Mouse (Mus musculus) adrenal gland, postnatal 36 days (tissue): ENCODE data around the gene Zfp423. TPM values are rescaled to one million over a fixed set of nuclear protein-coding genes. Genes with fewer than 3 reads are reported as not detected.

Experiments
- DNase-seq, 2 experiments: peaks; one replicate each; pipeline ENCODE4 v3.0.0; 2021; ENCODE audit warnings: mixed read lengths in 1 of 2
- total RNA-seq, 2 experiments: library from RNA; stranded (reverse); gene quantifications; 2 replicates each; pipeline ENCODE4 v1.2.3; 2021

The Zfp423 gene
- total RNA-seq, 2 experiments from 2014 or later, result 16.5 to 20.8 TPM

- no peak for DNase-seq
These were observed 156.0 kb downstream of the Zfp423 start for GRCm38 (mm10) chr8:87803437-87803836.

DNA sequence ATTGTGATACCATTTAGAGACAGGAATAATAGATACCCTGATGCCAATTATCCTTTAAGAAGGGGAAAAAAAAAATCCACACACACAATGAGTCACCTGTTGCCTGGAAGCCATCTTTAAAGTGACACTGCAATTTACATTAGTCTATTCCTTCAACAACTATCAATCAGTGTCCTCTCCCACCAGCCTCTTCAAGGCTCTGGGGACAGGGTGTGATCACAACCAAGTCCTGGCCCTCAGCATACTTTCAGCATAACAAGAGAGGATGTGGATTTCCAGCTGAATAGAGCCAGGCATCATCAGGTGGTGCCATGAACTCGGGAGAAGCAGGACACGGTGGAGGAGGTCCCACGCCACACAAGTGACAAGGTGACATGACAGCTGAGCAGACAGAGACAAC lies 156.8 kb downstream of the Zfp423 start:
- DNase-seq, result no peak

GRCm38 (mm10) chr8:87800121-87800520 lies 159.3 kb downstream of the Zfp423 start:
- DNase-seq, result no peak

DNA sequence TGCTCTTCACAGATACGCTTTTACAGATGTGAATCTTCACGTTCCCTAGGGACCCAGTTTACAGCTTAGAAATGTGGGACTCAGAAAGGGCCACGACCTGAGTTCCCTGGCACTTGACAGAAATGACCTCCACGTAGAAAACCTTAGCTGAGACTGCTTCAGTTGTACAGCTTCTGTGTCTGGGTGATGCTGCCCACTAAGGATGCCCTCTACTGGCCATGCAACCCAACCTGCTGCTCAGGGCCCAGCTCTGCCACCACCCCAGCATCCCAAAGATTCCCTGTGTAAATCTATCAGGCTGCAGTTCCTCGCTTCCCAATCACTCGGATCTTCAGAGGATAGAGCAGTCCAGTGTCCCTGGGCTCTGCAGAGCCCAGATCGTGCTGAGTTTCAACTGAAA lies 163.2 kb downstream of the Zfp423 start:
- peak; percentile 49 to 58 for DNase-seq

GRCm38 (mm10) chr8:87794639-87795038 lies 164.8 kb downstream of the Zfp423 start:
- no peak for DNase-seq

- peak; percentile 43 to 49 for DNase-seq
These were observed 168.3 kb downstream of the Zfp423 start for GRCm38 (mm10) chr8:87791103-87791502.

DNA sequence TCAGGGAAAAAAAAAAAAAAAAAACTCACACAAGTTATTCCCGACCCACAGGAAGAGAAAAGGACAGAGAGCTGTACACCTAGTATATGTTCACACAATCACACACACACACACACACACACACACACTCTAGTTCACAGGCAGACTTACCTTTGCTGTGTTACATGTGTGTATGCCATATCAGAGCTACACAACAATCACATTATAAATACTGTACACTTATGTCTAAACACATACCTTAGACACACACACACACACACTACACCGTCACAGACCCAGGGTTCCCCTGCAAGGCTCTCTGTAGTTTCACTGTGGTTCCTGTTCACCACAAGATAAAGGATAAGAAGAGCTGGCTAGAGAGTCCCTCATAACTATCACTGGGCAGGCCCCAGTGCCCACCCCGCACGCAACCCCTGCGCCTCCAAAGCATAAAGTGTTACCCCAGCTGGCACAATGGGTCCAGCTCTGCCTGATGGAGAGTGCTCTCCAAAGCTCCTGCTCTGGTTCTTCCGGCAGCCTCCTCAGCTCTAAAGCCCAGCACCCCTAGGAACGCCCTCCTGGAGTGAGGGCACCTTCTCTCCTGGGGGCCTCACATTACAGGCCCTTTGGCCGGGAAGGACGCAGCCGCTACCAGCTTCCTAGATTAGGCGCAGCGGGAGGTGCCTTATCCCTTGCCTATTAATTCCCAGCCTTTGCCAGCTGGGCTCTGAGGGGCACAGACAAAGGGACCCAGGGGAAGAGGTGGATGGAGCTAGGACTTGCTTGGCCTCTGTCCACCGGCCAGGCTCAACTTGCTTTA lies 174.6 kb downstream of the Zfp423 start:
- no peak for DNase-seq

GRCm38 (mm10) chr8:87784227-87784626 lies 175.2 kb downstream of the Zfp423 start:
- DNase-seq, result no peak

GRCm38 (mm10) chr8:87783198-87783597 lies 176.2 kb downstream of the Zfp423 start:
- DNase-seq, result peak; percentile 32 to 33

GRCm38 (mm10) chr8:87777586-87777985 lies 181.8 kb downstream of the Zfp423 start:
- no peak for DNase-seq

DNA sequence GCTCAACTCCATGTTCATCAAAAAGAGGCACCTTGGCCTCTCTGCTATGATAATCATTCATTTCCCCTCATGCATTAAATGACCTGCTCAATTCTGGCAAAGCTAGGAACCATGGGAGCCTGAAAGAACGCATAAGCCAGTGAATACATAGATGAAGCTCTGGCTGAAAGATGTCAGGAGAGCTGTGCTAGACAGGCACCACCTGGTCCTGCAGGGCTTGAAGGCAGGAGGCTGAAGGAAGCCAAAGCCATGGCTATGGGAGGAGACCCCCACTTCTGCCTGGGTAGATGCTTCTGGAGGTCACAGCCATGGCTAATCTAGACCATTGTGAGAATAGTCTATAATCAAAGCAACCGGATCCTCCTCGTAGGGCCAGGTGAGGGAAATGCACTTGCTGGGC lies 183.5 kb downstream of the Zfp423 start:
- no peak for DNase-seq

DNA sequence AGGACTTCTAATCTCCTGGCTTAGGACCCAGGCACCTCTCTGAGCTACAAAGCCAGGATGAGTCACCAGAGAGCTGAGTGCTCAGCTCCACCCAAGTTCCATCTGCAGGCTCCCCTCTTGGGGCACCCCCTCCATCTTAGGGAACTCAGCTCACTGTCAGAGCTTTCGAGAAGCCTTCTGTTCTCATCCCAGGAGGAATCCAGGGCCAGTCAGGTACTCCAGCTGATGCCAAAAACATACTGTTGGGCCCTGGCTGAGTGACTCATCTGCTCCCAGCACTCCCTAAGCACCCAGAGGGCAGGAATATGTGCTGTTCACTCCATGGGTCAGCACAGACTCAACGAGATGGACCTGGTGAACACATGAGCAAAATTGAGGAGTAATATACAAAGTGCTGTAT lies 184.4 kb downstream of the Zfp423 start:
- peak in 1 of 2 experiments; percentile 11 for DNase-seq

DNA sequence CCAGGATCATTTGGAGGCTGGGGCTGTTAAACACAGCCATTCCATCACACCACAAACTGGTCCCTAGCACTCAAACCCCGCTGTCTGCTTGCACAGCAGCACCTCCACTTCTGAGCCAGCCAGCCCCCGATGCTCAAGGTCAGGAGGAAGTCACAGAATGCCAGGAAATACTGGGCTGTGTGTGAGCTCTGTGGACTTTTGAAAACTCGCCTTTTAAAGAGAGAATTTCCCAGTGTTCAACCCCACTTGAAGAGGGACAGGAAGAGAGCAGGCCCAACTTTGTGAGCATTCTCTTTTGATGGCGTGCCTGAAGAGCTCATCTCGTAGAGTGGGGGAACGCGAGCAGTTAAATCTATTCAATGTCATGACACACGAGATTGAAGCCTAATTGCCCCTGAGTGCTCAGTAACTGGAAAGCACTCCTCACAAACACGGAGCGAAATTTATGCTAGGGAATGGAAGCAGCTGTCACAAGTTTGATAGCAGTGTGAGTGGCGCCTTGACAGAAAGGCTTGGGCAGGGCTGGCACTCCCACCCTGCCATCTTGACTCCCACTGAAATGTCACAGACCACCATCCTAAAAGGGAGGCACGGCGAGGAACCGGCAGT lies 186.4 kb downstream of the Zfp423 start:
- DNase-seq, result peak; percentile 27 to 39

DNA sequence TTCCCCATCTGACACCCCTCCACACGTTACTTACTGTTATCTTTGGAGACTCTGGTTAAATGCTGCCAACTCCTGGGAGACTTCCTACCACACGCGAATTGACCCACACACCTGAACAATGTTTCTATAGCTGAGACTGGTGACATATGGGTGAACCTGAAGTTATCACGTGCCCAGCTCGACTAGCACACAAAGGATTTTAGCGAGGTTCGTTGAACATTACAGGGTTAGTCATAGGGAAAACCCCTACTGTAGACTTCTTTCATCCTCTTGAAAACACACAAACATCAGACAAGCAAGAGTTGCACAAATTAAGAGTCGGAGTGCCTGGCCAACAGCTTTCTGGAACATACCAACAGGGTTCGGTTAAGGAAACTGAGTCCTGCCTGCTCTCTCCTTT lies 191.5 kb downstream of the Zfp423 start:
- DNase-seq, result no peak

GRCm38 (mm10) chr8:87765276-87765675 lies 194.1 kb downstream of the Zfp423 start:
- no peak for DNase-seq

GRCm38 (mm10) chr8:87758750-87759149 lies 200.6 kb downstream of the Zfp423 start:
- DNase-seq, result no peak

DNA sequence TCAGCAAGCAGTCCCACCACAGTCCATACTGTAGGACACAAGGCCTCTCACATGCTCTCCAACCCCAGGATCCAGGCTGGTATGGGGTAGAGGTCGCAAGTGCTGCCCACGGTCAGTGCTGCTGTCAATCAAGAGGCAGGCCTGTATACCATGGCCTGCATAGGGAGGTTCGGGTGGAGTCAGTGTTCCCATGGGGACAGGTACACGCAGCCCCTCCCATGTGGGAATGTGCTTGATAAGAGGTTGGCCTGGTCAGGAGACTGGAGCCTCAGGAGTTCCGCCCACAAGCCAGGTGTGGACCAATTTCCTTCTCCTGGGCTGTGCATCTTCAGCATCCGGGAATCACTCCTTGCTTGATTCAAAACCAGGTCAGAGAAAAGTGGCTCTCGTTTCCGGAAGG lies 204.5 kb downstream of the Zfp423 start:
- DNase-seq, result no peak

GRCm38 (mm10) chr8:87753636-87754035 lies 205.8 kb downstream of the Zfp423 start:
- peak; percentile 65 to 71 for DNase-seq

GRCm38 (mm10) chr8:87753148-87753547 lies 206.2 kb downstream of the Zfp423 start:
- peak; percentile 42 to 46 for DNase-seq

- peak; percentile 44 to 63 for DNase-seq
These were observed 206.7 kb downstream of the Zfp423 start for GRCm38 (mm10) chr8:87752710-87753109.

- no peak for DNase-seq
These were observed 211.8 kb downstream of the Zfp423 start for GRCm38 (mm10) chr8:87747582-87747981.

DNA sequence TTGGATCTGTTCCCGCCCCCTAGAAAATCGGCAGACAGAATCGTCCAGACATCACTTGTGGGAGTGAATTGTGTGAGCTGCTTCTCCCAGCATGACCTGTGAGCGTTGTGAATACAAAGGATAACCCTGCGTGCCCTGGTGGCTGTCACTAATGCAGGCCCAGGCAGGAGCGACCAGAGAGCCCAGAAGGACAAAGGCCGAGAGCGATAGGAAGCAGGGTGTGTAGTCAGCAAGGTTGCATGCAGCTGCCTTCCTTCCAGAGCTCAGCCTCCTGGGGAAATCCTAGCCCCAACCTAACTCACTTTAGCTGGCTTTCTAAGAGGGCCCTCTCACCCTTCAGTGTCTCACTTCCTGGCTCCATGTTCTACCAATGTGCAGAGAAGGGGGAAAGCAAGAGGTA lies 212.3 kb downstream of the Zfp423 start:
- no peak for DNase-seq

GRCm38 (mm10) chr8:87746072-87746471 lies 213.3 kb downstream of the Zfp423 start:
- no peak for DNase-seq
